Mouse (Mus musculus) adrenal gland, postnatal 4 days (tissue): ENCODE data around the gene Sec16b. TPM values are rescaled to one million over a fixed set of nuclear protein-coding genes. Genes with fewer than 3 reads are reported as not detected.
A peak's percentile ranks its signal among the peaks of the same experiment; 100 is the strongest.

Source experiments
- DNase-seq, 2 experiments: peaks; one replicate each; pipeline ENCODE4 v3.0.0; 2021 to 2022; ENCODE audit warnings: low spot score in 2 of 2, mixed read lengths in 2 of 2
- long read RNA-seq, 2 experiments: library from polyadenylated mRNA; stranded (forward); transcript quantifications; one replicate each; pipeline ENCODE4 v2.0.0; 2021
- total RNA-seq, 2 experiments: library from RNA; stranded (reverse); gene quantifications; 2 replicates each; pipeline ENCODE4 v1.2.3; 2021

Gene Sec16b
- total RNA-seq: 1 to 10 TPM; 1.8 to 6.3 TPM
- long read RNA-seq, experiment 1: 0 reads
- long read RNA-seq, experiment 2, partial matches to known transcripts: 2 of 2 reads
- long read RNA-seq, experiment 2, other reads (novel, unspliced or antisense): 0 of 2 reads

- DNase-seq: no peak
These were observed at the start of gene Sec16b for GRCm38 (mm10) chr1:157506522-157506921. Sec16b (plus strand) TSS chr1:157506728.

GRCm38 (mm10) chr1:157457789-157458188 is 48.7 kb upstream of the Sec16b start:
- no peak for DNase-seq

- DNase-seq: peak; percentile 65 to 73
These were observed 47.9 kb upstream of the Sec16b start, which contains the start of gene Cryzl2 for GRCm38 (mm10) chr1:157458421-157459208. Cryzl2 (plus strand) TSS chr1:157458577.

GRCm38 (mm10) chr1:157459904-157460303 is 46.6 kb upstream of the Sec16b start:
- no peak for DNase-seq

GRCm38 (mm10) chr1:157461276-157461675 is 45.3 kb upstream of the Sec16b start:
- DNase-seq: no peak

GRCm38 (mm10) chr1:157462336-157462735 is 44.2 kb upstream of the Sec16b start:
- no peak for DNase-seq

- DNase-seq: no peak
These were observed 41.3 kb upstream of the Sec16b start for GRCm38 (mm10) chr1:157465194-157465593.

GRCm38 (mm10) chr1:157467866-157468265 is 38.7 kb upstream of the Sec16b start:
- no peak for DNase-seq

- DNase-seq: no peak
These were observed 35.7 kb upstream of the Sec16b start for GRCm38 (mm10) chr1:157470761-157471386.

- DNase-seq: no peak
These were observed 33.8 kb upstream of the Sec16b start for GRCm38 (mm10) chr1:157472716-157473115.

GRCm38 (mm10) chr1:157474865-157475264 is 31.7 kb upstream of the Sec16b start:
- no peak for DNase-seq

- DNase-seq: no peak
These were observed 30.3 kb upstream of the Sec16b start for GRCm38 (mm10) chr1:157476231-157476630.

GRCm38 (mm10) chr1:157480090-157480489 is 26.4 kb upstream of the Sec16b start:
- DNase-seq: no peak

GRCm38 (mm10) chr1:157480901-157481300 is 25.6 kb upstream of the Sec16b start:
- DNase-seq: no peak

- DNase-seq: no peak
These were observed 24.9 kb upstream of the Sec16b start for GRCm38 (mm10) chr1:157481666-157482065.

GRCm38 (mm10) chr1:157484161-157484560 is 22.4 kb upstream of the Sec16b start:
- no peak for DNase-seq

- DNase-seq: no peak
These were observed 5.9 kb upstream of the Sec16b start for GRCm38 (mm10) chr1:157500657-157501056.

- no peak for DNase-seq
These were observed 5.1 kb upstream of the Sec16b start for GRCm38 (mm10) chr1:157501352-157501945.

- DNase-seq: no peak
These were observed 3.5 kb upstream of the Sec16b start for GRCm38 (mm10) chr1:157503071-157503470.

GRCm38 (mm10) chr1:157506995-157507595 is 567 bp downstream of the Sec16b start:
- DNase-seq: no peak

GRCm38 (mm10) chr1:157507814-157508213 is 1.3 kb downstream of the Sec16b start:
- no peak for DNase-seq
